ENCODE assay signal across 8 mouse cellular contexts in the genomic region with DNA sequence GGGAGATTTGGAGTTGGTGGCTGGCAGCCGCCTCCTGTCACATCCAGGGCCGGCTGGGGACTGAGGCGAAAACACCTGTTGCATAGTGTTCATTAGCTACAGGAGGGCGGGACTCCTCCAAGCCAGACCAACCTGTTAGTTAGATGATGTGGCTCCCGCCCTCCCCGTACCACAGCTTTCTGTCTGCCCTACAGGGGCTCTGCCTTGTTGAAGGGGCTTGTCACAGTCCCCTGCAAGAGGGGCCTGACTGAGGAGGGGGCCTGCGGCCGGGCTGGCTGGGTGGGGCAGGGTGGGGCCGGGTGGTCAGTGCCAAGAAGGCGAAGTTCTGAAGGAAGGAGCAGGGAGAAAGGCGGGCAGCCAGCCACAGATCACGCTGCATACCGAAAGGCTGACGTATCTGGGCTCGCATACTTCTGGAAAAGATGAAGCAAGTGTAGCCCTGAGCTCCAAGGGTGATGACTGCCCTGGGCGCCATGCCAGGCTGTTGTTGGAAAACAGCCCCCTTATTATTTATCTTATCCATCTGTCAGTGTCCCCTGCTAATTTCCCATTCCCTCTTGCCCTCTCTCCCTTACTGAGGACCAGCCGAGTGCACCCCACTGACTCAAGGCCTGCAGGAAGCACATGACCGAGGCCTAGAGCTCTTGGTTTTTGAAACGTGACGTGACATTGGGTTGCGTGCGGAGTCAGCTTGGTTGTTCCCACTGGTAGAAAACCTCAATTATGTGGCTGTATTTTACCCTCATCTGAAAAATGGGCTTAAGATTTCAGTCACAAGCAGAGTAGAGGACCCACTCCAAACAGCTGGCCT. TPM values are rescaled to one million over a fixed set of nuclear protein-coding genes. Genes with fewer than 3 reads are reported as not detected.
DNase-seq lines count a peak whose midpoint lies in the region; ATAC-seq lines count a peak whose summit lies in the region.

A gene (minus strand): TSS at position 62 of the 811 bp plus-strand sequence.

- H3K27me3 ChIP-seq in liver, embryonic 11.5 days (replicated peaks; ENCODE audit: control insufficient read depth, insufficient read depth, low read length): no peaks in the 10 kb centered on the region

- H3K27ac ChIP-seq in liver, embryonic 11.5 days (ENCODE audit: low read depth, low read length): no peak within 1 kb of the TSS

- no peak within 1 kb of the TSS for H3K4me3 ChIP-seq in liver, embryonic 11.5 days (ENCODE audit: low read depth, low read length)

- no peaks in the 10 kb centered on the region for H3K9me3 ChIP-seq in liver, embryonic 11.5 days (ENCODE audit: control insufficient read depth, low read length)

- H3K9ac ChIP-seq in liver, embryonic 11.5 days (ENCODE audit: low read depth, low read length): no peak within 1 kb of the TSS

- no peak for ATAC-seq in liver, embryonic 11.5 days (replicated peaks; ENCODE audit: low FRiP score)
- ATAC-seq in megakaryocyte, adult 5-6 weeks (ENCODE audit: poor library complexity, severe bottlenecking): no peak

- DNase-seq in liver: peak; percentile 39
- DNase-seq in liver, embryonic 11.5 days (ENCODE audit: low spot score): no peak
- DNase-seq in gastrocnemius, postnatal 25 days: peak; percentile 82
- DNase-seq in kidney, adult 11 months: peak; percentile 85
- no peak for DNase-seq in cerebellum, postnatal 36 days
- no peak for DNase-seq in layer of hippocampus, adult 18-20 months (ENCODE audit: low spot score in 2 of 2)
- no peak for DNase-seq in frontal cortex, adult 2 months (ENCODE audit: extremely low spot score in 1 of 2, low spot score in 1 of 2)

- no peak within 1 kb of the TSS for H3K4me2 ChIP-seq in liver, embryonic 11.5 days

- H3K4me1 ChIP-seq in liver, embryonic 11.5 days (replicated peaks; ENCODE audit: control insufficient read depth, insufficient read depth, low read length): 0 out of 2 replicates have a peak, but pooled peaks cover 5% of the 10 kb centered on the region

- H3K36me3 ChIP-seq in liver, embryonic 11.5 days (ENCODE audit: control insufficient read depth, insufficient read depth, low read length): no peaks in the 10 kb centered on the region

- 69% methylated on average over 22 of the region's 22 CpGs for WGBS in liver, embryonic 11.5 days

RNA-seq across cellular contexts. Expression of the gene that starts here (rescaled TPM):
- 0.23 TPM in 1 of 2 replicates, not detected in the other for polyA plus RNA-seq in liver, embryonic 11.5 days (2014; fragmentation: Nextera tagmentation; extraction: Ambion mirVana)
- 1 to 10 TPM; 1.6 to 1.9 TPM for total RNA-seq in gastrocnemius, postnatal 25 days (2021)
- 44.3 and 45.8 TPM in 2 replicates for total RNA-seq in megakaryocyte, adult 5-6 weeks (2015)
- total RNA-seq in megakaryocyte, adult 5-6 weeks (2017): 31.7 and 37.8 TPM in 2 replicates
- under 1 TPM; 0.25 to 0.40 TPM for total RNA-seq in layer of hippocampus, adult 18-20 months (2021)
- polyA plus RNA-seq in frontal cortex, adult 2 months (2012; rRNA removed): 2.0 and 3.3 TPM in 2 replicates

Comparison
In these comparisons a context has a peak if more than half of its experiments do, and no peak if none do; other contexts are left out.
1. RNA of the gene that starts here (total RNA-seq): 31.7 to 45.8 TPM in megakaryocyte, adult 5-6 weeks; 1.6 to 1.9 TPM in gastrocnemius, postnatal 25 days and 0.25 to 0.40 TPM in layer of hippocampus, adult 18-20 months; every median in the first group is over 10 times any median in the second.
2. DNase-seq: peak in liver (single experiment), gastrocnemius, postnatal 25 days (single experiment) and kidney, adult 11 months (single experiment); none in liver, embryonic 11.5 days (single experiment), cerebellum, postnatal 36 days (0 of 2), layer of hippocampus, adult 18-20 months (0 of 2) and frontal cortex, adult 2 months (0 of 2).